Mouse (Mus musculus): ENCODE data around the gene Gskip. TPM values are rescaled to one million over a fixed set of nuclear protein-coding genes. Genes with fewer than 3 reads are reported as not detected.
A peak's percentile ranks its signal among the peaks of the same experiment; 100 is the strongest.

Gene Gskip
- total and polyA plus RNA-seq, 2 experiments from 2014 or later, result 18.4 to 24.3 TPM

GRCm38 (mm10) chr12:105678762-105679161 is 5.9 kb upstream of the Gskip start:
- Histone ChIP-seq H3K27ac (ENCODE audit: low read depth, low read length) (no peak overlapping the region), H3K4me2 (ENCODE audit: low read depth) (no peak overlapping the region), H3K4me1 (ENCODE audit: insufficient read depth) (peaks cover 10% of the 10 kb centered on the region), H3K9me3 (ENCODE audit: low read length) (no peaks in the 10 kb centered on the region), H3K9ac (no peak overlapping the region), H3K27me3 (ENCODE audit: insufficient read depth, low read length) (no peaks in the 10 kb centered on the region), H3K36me3 (ENCODE audit: insufficient read depth) (peaks cover 8% of the 10 kb centered on the region), H3K4me3 (ENCODE audit: low read depth, low read length) (no peak overlapping the region)
- WGBS, result 92% methylated on average over 3 of the region's 3 CpGs
- TF ChIP-seq CTCF (IDR thresholded peaks at IDR 0.05; ENCODE audit: low read depth), result no peak
- DNase-seq (no peak), ATAC-seq (no peak)

GRCm38 (mm10) chr12:105685001-105685691 is 517 bp downstream of the Gskip start, which contains the start of gene Atg2b:
Gene Atg2b (minus strand): TSS chr12:105685211.
- peak within 1 kb of the TSS; percentile 70 for H3K9ac ChIP-seq
- peak within 1 kb of the TSS; percentile 75 for H3K4me2 ChIP-seq (ENCODE audit: low read depth)
- DNase-seq (peak; percentile 99), ATAC-seq (peak; percentile 94)
- 0 out of 2 replicates have a peak, but pooled peaks cover 5% of the 10 kb centered on the region for H3K36me3 ChIP-seq (ENCODE audit: insufficient read depth)
- TF ChIP-seq CTCF (IDR thresholded peaks at IDR 0.05; ENCODE audit: low read depth), result no peak
- 2% methylated on average over 73 of the region's 73 CpGs for WGBS
- no peaks in the 10 kb centered on the region for H3K27me3 ChIP-seq (ENCODE audit: insufficient read depth, low read length)
- peak within 1 kb of the TSS; percentile 97 for H3K4me3 ChIP-seq (ENCODE audit: low read depth, low read length)
- H3K9me3 ChIP-seq (ENCODE audit: low read length), result no peaks in the 10 kb centered on the region
- peak within 1 kb of the TSS; percentile 87 for H3K27ac ChIP-seq (ENCODE audit: low read depth, low read length)
- peaks cover 12% of the 10 kb centered on the region for H3K4me1 ChIP-seq (ENCODE audit: insufficient read depth)

GRCm38 (mm10) chr12:105686791-105687190 is 2.2 kb downstream of the Gskip start:
- Histone ChIP-seq H3K9ac (no peak overlapping the region), H3K36me3 (ENCODE audit: insufficient read depth) (peaks cover 10% of the 10 kb centered on the region; the same call in 1 of the 2 replicates), H3K4me1 (ENCODE audit: insufficient read depth) (peaks cover 12% of the 10 kb centered on the region), H3K9me3 (ENCODE audit: low read length) (no peaks in the 10 kb centered on the region), H3K4me2 (ENCODE audit: low read depth) (0 out of 2 replicates have a peak overlapping the region, but pooled peaks have one; percentile 75), H3K4me3 (ENCODE audit: low read depth, low read length) (no peak overlapping the region), H3K27me3 (ENCODE audit: insufficient read depth, low read length) (no peaks in the 10 kb centered on the region), H3K27ac (ENCODE audit: low read depth, low read length) (no peak overlapping the region)
- WGBS, result 93% methylated on average over 3 of the region's 3 CpGs
- TF ChIP-seq CTCF (IDR thresholded peaks at IDR 0.05; ENCODE audit: low read depth), result no peak
- DNase-seq (no peak), ATAC-seq (no peak)

- Histone ChIP-seq H3K27ac (ENCODE audit: low read depth, low read length) (no peak overlapping the region), H3K4me1 (ENCODE audit: insufficient read depth) (peaks cover 12% of the 10 kb centered on the region), H3K4me2 (ENCODE audit: low read depth) (no peak overlapping the region), H3K4me3 (ENCODE audit: low read depth, low read length) (no peak overlapping the region), H3K9ac (no peak overlapping the region), H3K27me3 (ENCODE audit: insufficient read depth, low read length) (no peaks in the 10 kb centered on the region), H3K9me3 (ENCODE audit: low read length) (no peaks in the 10 kb centered on the region), H3K36me3 (ENCODE audit: insufficient read depth) (peaks cover 14% of the 10 kb centered on the region)
- WGBS, result 85% methylated on average over 4 of the region's 4 CpGs
- no peak for TF ChIP-seq CTCF (IDR thresholded peaks at IDR 0.05; ENCODE audit: low read depth)
- DNase-seq (no peak), ATAC-seq (no peak)
These were observed 2.8 kb downstream of the Gskip start for GRCm38 (mm10) chr12:105687416-105687815.

GRCm38 (mm10) chr12:105688546-105688945 is 3.9 kb downstream of the Gskip start:
- H3K9me3 ChIP-seq (ENCODE audit: low read length), result no peaks in the 10 kb centered on the region
- ATAC-seq, result no peak
- WGBS, result 88% methylated on average over 4 of the region's 4 CpGs
- no peak overlapping the region for H3K4me2 ChIP-seq (ENCODE audit: low read depth)
- DNase-seq, result no peak
- H3K4me1 ChIP-seq (ENCODE audit: insufficient read depth), result peaks cover 3% of the 10 kb centered on the region; the same call in 1 of the 2 replicates
- no peak overlapping the region for H3K27ac ChIP-seq (ENCODE audit: low read depth, low read length)
- H3K36me3 ChIP-seq (ENCODE audit: insufficient read depth), result peaks cover 14% of the 10 kb centered on the region
- H3K27me3 ChIP-seq (ENCODE audit: insufficient read depth, low read length), result no peaks in the 10 kb centered on the region
- no peak overlapping the region for H3K4me3 ChIP-seq (ENCODE audit: low read depth, low read length)
- no peak for TF ChIP-seq CTCF (IDR thresholded peaks at IDR 0.05; ENCODE audit: low read depth)
- H3K9ac ChIP-seq, result no peak overlapping the region

- Histone ChIP-seq H3K9ac (no peak overlapping the region), H3K4me1 (ENCODE audit: insufficient read depth) (no peaks in the 10 kb centered on the region), H3K4me3 (ENCODE audit: low read depth, low read length) (no peak overlapping the region), H3K27me3 (ENCODE audit: insufficient read depth, low read length) (no peaks in the 10 kb centered on the region), H3K27ac (ENCODE audit: low read depth, low read length) (no peak overlapping the region), H3K9me3 (ENCODE audit: low read length) (no peaks in the 10 kb centered on the region), H3K4me2 (ENCODE audit: low read depth) (no peak overlapping the region), H3K36me3 (ENCODE audit: insufficient read depth) (peaks cover 17% of the 10 kb centered on the region)
- DNase-seq (no peak), ATAC-seq (no peak)
- TF ChIP-seq CTCF (IDR thresholded peaks at IDR 0.05; ENCODE audit: low read depth), result no peak
- WGBS, result 95% methylated on average over 13 of the region's 13 CpGs
These were observed 4.8 kb downstream of the Gskip start for GRCm38 (mm10) chr12:105689435-105689834.

- 92% methylated on average over 2 of the region's 2 CpGs for WGBS
- H3K4me3 ChIP-seq (ENCODE audit: low read depth, low read length), result no peak overlapping the region
- H3K9me3 ChIP-seq (ENCODE audit: low read length), result no peaks in the 10 kb centered on the region
- H3K27ac ChIP-seq (ENCODE audit: low read depth, low read length), result no peak overlapping the region
- no peak for TF ChIP-seq CTCF (IDR thresholded peaks at IDR 0.05; ENCODE audit: low read depth)
- DNase-seq (no peak), ATAC-seq (no peak)
- no peaks in the 10 kb centered on the region for H3K4me1 ChIP-seq (ENCODE audit: insufficient read depth)
- no peak overlapping the region for H3K4me2 ChIP-seq (ENCODE audit: low read depth)
- H3K27me3 ChIP-seq (ENCODE audit: insufficient read depth, low read length), result no peaks in the 10 kb centered on the region
- no peak overlapping the region for H3K9ac ChIP-seq
- H3K36me3 ChIP-seq (ENCODE audit: insufficient read depth), result peaks cover 17% of the 10 kb centered on the region
These were observed 9.4 kb downstream of the Gskip start for GRCm38 (mm10) chr12:105694021-105694420.

Data from forebrain, postnatal 0 days (tissue).